Mouse (Mus musculus) embryonic fibroblast, embryonic 13.5 days (primary cell): Measurements from ENCODE around the gene Eif2a. TPM values are rescaled to one million over a fixed set of nuclear protein-coding genes. Genes with fewer than 3 reads are reported as not detected.

Experiments
- H3K27ac ChIP-seq: 2 replicates; pipeline ENCODE4 v1.5.1; 2012; ENCODE audit warnings: low read length, control low read depth, inconsistent platforms; ENCODE audit not compliant: insufficient read depth
- H3K4me1 ChIP-seq: 2 replicates; pipeline ENCODE4 v1.6.1; 2011; ENCODE audit warnings: low read length; ENCODE audit not compliant: control insufficient read depth, insufficient read depth
- H3K4me3 ChIP-seq: 2 replicates; pipeline ENCODE4 v1.5.1; 2011; ENCODE audit warnings: mild to moderate bottlenecking, control low read depth, low read length; ENCODE audit not compliant: insufficient read depth
- CTCF ChIP-seq: IDR thresholded peaks from 2 replicates; pipeline ENCODE4 v1.5.1; 2011; ENCODE audit warnings: mild to moderate bottlenecking, control low read depth, low read length, moderate library complexity, borderline replicate concordance; ENCODE audit not compliant: insufficient read depth
- POLR2A ChIP-seq: IDR thresholded peaks from 2 replicates; pipeline ENCODE4 v1.6.1; 2011; ENCODE audit warnings: low read depth, mild to moderate bottlenecking, control low read depth, low read length, moderate library complexity
- polyA plus RNA-seq: library from polyadenylated mRNA; stranded (reverse); fragments of >200 nt; gene quantifications from 2 replicates; pipeline ENCODE4 v1.2.4, GENCODE M21; 2011; ENCODE audit warnings: low read depth; ENCODE audit not compliant: missing spikeins, insufficient read length

Eif2a gene
- polyA plus RNA-seq, 1 experiment = 107 TPM

GRCm38 (mm10) chr3:58593623-58594022, 68.0 kb downstream of the Eif2a start:
- no peak overlapping the region for H3K27ac ChIP-seq
- no peak overlapping the region for H3K4me3 ChIP-seq
- H3K4me1 ChIP-seq = no peaks in the 10 kb centered on the region
- no peak for TF ChIP-seq CTCF
- TF ChIP-seq POLR2A = no peak

Other genes with a start within 250 kb of the Eif2a start
- 94.4 and 114 TPM in 2 replicates for gene Tsc22d2, start 111.1 kb upstream of the Eif2a start, polyA plus RNA-seq
- gene Serp1, start 71 bp downstream of the Eif2a start, polyA plus RNA-seq = 105 and 131 TPM in 2 replicates
- gene Selenot, start 50.8 kb downstream of the Eif2a start, polyA plus RNA-seq = 126 and 130 TPM in 2 replicates
- gene Erich6, start 111.4 kb downstream of the Eif2a start, polyA plus RNA-seq = 0.32 TPM in 1 of 2 replicates, not detected in the other
- 13.1 and 20.6 TPM in 2 replicates for gene Siah2, start 166.6 kb downstream of the Eif2a start, polyA plus RNA-seq